Mouse (Mus musculus) CH12.LX (cell line): ENCODE results near the gene Bcl2l2.

Experiments used
- CTCF ChIP-seq, 2 experiments: IDR thresholded peaks in 1 of 2; conservative IDR thresholded peaks in 1 of 2; 2 replicates each; pipeline ENCODE4 v1.5.1; 2011 to 2012; ENCODE audit warnings: low read depth in 2 of 2, low read length in 2 of 2, improper control_type of control experiment in 1 of 2, inconsistent platforms in 1 of 2, mild to moderate bottlenecking in 1 of 2, moderate library complexity in 1 of 2
- E2F4 ChIP-seq: IDR thresholded peaks from 2 replicates; pipeline ENCODE4 v1.6.1; 2011; ENCODE audit warnings: low read depth, low read length, improper control_type of control experiment; ENCODE audit not compliant: insufficient replicate concordance
- ELF1 ChIP-seq: IDR thresholded peaks from 2 replicates; pipeline ENCODE4 v1.6.1; 2014; ENCODE audit warnings: low read depth, mild to moderate bottlenecking, inconsistent platforms, low read length, improper control_type of control experiment
- EP300 ChIP-seq: IDR thresholded peaks from 2 replicates; pipeline ENCODE4 v1.6.1; 2011; ENCODE audit warnings: low read length, improper control_type of control experiment
- HCFC1 ChIP-seq: IDR thresholded peaks from 2 replicates; pipeline ENCODE4 v1.6.1; 2012; ENCODE audit warnings: low read depth, mild to moderate bottlenecking, inconsistent platforms, low read length, improper control_type of control experiment
- MAFK ChIP-seq: IDR thresholded peaks from 2 replicates; pipeline ENCODE4 v1.6.1; 2011; ENCODE audit warnings: low read length, improper control_type of control experiment; ENCODE audit not compliant: insufficient replicate concordance
- PAX5 ChIP-seq: IDR thresholded peaks from 2 replicates; pipeline ENCODE4 v1.6.1; 2012; ENCODE audit warnings: low read length, inconsistent platforms, mixed read lengths
- POLR2A ChIP-seq: IDR thresholded peaks from 2 replicates; pipeline ENCODE4 v1.6.1; 2011; ENCODE audit warnings: low read depth, mild to moderate bottlenecking, improper control_type of control experiment, low read length
- SIN3A ChIP-seq: IDR thresholded peaks from 2 replicates; pipeline ENCODE4 v1.6.1; 2012; ENCODE audit warnings: low read length, improper control_type of control experiment, inconsistent platforms
- SMC3 ChIP-seq: IDR thresholded peaks from 2 replicates; pipeline ENCODE4 v1.6.1; 2011; ENCODE audit warnings: low read depth, low read length, improper control_type of control experiment
- TCF12 ChIP-seq: IDR thresholded peaks from 2 replicates; pipeline ENCODE4 v1.6.1; 2014; ENCODE audit warnings: low read depth, mild to moderate bottlenecking, inconsistent platforms, low read length, improper control_type of control experiment
- USF1 ChIP-seq: IDR thresholded peaks from 2 replicates; pipeline ENCODE4 v1.6.1; 2014; ENCODE audit warnings: low read depth, mild to moderate bottlenecking, inconsistent platforms, low read length, improper control_type of control experiment
- ZC3H11A ChIP-seq: IDR thresholded peaks from 2 replicates; pipeline ENCODE4 v1.6.1; 2012; ENCODE audit warnings: low read depth, mild to moderate bottlenecking, inconsistent platforms, low read length, improper control_type of control experiment
- ZMIZ1 ChIP-seq: IDR thresholded peaks from 2 replicates; pipeline ENCODE4 v1.6.1; 2012; ENCODE audit warnings: low read depth, mild to moderate bottlenecking, inconsistent platforms, low read length, improper control_type of control experiment

- no peak for TF ChIP-seq USF1
- no peak for TF ChIP-seq TCF12
- no peak for TF ChIP-seq POLR2A
- no peak for TF ChIP-seq CTCF (conservative IDR thresholded peaks at IDR 0.05 in 1 of 2, IDR thresholded peaks at IDR 0.05 in 1 of 2; ENCODE audit: low read depth in 2 of 2, low read length in 2 of 2)
- TF ChIP-seq HCFC1: no peak; the same call in 1 of the 2 replicates
- no peak for TF ChIP-seq PAX5
- TF ChIP-seq ZMIZ1: peak; percentile 7; the same call in 1 of the 2 replicates
- TF ChIP-seq EP300: no peak
- TF ChIP-seq ZC3H11A: no peak
- TF ChIP-seq SMC3: no peak
- no peak for TF ChIP-seq MAFK
- TF ChIP-seq E2F4: no peak
- no peak for TF ChIP-seq ELF1
- peak; percentile 36; the same call in 1 of the 2 replicates for TF ChIP-seq SIN3A
Observed at GRCm38 (mm10) chr14:54864313-54865036, 18.7 kb upstream of the Bcl2l2 start.
